Mouse (Mus musculus) ovary, postnatal 10 days (tissue): Measurements from ENCODE around the gene Angel2.

Experiments
- DNase-seq: peaks from one replicate; pipeline ENCODE4 v3.0.0; 2022; ENCODE audit warnings: low spot score

Gene Angel2

DNA sequence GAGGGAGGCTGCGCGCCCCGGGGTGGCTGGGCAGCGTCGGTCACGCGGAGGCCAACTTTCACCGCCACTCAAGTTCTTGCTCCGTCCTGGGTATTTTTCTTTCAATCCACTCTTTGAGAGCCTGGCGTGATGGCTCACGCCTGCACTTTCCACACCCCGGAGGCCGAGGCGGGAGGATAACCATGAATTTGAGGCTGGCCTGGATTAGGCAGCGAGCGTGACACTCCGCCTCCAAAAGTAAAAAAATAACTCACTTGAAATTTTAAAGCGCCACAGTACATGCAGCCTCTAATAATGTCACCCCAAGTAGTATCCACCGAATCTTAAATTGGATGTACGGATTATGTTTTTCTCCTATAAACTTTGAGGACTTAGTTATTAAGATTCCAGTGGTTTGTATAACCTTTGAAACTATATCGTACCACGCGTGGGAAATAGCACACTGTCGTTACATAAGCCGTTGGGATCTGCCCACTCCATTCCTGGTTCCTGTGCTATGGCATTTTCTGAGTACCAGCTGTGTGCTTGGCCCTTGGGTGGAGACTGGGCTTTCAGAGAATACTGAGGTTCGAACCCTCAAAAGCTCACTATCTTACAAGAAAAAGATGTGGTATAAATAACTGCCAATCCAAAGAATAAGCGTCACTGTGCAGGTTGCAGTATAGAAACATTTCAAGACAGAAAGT, 4.2 kb downstream of the Angel2 start:
- peak; percentile 27 for DNase-seq

DNA sequence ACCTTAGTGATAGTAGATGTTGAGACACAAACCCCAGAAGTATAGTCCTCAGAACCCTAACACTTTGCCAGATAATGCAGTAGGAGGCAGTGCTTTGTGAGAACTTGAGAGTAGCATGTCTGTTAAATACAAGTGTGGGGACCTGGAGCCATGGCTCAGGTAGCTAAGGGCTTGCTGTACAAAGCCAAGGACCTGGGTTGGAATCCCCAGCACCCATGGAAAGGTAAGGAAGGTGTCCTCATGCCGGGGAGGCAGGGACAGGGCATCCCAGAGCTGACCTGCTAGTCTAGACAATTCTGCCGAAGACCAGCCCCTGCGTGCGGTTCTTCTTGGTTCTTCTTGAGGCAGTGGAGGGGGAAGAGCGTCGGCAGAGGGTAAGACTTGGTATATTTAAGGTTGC, 5.3 kb downstream of the Angel2 start:
- no peak for DNase-seq

GRCm38 (mm10) chr1:190939803-190940202, 14.9 kb downstream of the Angel2 start:
- no peak for DNase-seq

DNA sequence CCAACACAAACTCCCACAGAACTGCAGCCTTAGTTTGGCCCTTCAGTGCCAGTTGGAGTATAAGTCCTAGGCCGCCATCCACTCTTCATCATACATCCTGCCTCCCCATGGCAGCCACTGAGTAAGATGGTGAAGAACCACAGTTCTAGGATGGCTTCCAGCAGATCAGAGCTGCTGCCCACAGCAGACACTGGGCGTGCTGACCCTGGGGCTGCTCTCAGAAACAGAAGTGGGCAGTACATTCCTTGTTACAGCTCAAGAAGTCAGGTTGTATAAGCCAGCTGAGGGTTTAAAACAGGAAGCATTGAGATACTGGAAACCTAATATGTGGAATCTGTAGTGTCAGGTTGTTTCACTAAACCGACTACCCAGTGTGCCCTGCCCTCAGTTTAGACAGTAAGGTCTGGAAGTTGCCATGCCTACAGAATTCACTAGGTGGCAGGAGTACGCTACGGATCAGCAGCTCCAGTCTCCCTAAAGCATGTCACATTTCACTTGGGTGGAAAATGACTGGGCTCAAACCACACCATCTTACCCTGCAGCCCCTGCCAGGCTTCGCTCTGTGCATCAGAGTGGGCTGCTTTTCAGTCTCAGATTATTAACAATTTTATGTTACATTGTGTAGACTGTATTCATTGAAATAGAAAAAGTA, 19.3 kb downstream of the Angel2 start:
- DNase-seq, result peak; percentile 15

- no peak for DNase-seq
Measured at GRCm38 (mm10) chr1:190947986-190948385, 23.1 kb downstream of the Angel2 start.

- DNase-seq, result no peak
Measured at GRCm38 (mm10) chr1:190948439-190948838, 23.5 kb downstream of the Angel2 start.

GRCm38 (mm10) chr1:190948846-190949245, 23.9 kb downstream of the Angel2 start:
- no peak for DNase-seq

GRCm38 (mm10) chr1:190951014-190951413, 26.1 kb downstream of the Angel2 start:
- DNase-seq, result no peak

GRCm38 (mm10) chr1:190953009-190953408, 28.1 kb downstream of the Angel2 start:
- no peak for DNase-seq

- no peak for DNase-seq
Measured at GRCm38 (mm10) chr1:190958821-190959220, 33.9 kb downstream of the Angel2 start.

DNA sequence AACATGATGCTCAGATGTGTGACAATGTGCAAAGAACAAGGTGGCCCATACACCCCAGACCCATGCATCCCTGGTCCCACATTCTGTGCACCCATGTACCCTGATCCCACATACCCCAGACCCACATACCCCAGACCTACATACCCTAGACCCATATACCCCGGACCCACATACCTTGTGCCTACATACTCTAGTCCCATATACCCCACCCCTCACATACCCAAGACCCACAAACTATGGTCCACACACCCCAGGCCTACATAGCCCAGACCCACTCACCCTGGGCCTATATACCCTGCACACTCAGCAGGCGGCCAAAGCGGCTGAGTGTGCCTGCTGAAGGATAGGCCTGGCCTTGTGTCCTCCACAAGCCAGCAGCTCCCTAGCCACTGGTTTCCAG, 37.8 kb downstream of the Angel2 start:
- DNase-seq, result no peak

- DNase-seq, result no peak
Measured at GRCm38 (mm10) chr1:190964992-190965780, 40.3 kb downstream of the Angel2 start.

- DNase-seq, result no peak
Measured at GRCm38 (mm10) chr1:190968010-190968409, 43.1 kb downstream of the Angel2 start.

GRCm38 (mm10) chr1:190971708-190972610, 47.0 kb downstream of the Angel2 start:
- DNase-seq, result no peak

GRCm38 (mm10) chr1:190972612-190973192, 47.8 kb downstream of the Angel2 start:
- no peak for DNase-seq

DNA sequence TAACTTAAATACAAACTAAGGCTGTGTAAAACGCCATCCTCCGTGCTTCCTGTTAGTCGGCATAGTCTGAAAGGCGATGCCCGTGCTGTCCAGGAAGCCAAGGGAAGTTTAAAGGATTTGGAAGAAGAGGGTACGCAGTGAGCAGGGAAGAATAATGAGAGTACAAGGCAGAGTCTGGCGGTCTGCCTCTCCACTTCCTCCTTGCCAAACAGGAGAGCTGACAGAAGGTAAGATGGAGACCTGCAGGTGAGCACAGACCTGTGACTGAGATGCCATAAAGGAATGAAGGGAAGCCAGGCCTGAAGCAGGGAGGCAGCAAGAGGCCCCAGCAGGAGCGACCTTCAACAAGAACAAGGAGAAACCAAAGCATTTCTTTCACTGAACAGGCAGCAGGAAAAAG, 49.3 kb downstream of the Angel2 start:
- DNase-seq, result no peak

DNA sequence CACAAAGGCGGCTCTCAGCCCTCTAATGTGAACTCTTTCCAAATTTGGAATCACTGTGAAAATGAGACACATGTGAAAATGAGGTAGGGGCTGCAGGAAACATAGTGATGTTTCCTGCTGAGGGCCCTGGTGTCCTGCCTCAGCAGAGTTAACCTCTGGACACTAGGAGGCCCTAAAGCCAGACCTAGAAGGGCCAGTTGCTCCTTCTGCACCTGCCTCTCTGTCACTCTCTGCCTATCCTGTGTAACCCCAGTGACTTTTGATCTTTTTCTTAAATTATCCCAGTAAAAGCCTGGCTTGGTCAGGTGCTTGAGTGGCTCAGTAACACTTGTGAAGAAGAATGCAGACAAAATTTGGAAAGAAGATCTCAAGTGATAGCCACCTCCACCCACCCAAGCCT, 49.9 kb downstream of the Angel2 start:
- DNase-seq, result no peak

- no peak for DNase-seq
Measured at GRCm38 (mm10) chr1:190976887-190977573, 52.1 kb downstream of the Angel2 start.

DNA sequence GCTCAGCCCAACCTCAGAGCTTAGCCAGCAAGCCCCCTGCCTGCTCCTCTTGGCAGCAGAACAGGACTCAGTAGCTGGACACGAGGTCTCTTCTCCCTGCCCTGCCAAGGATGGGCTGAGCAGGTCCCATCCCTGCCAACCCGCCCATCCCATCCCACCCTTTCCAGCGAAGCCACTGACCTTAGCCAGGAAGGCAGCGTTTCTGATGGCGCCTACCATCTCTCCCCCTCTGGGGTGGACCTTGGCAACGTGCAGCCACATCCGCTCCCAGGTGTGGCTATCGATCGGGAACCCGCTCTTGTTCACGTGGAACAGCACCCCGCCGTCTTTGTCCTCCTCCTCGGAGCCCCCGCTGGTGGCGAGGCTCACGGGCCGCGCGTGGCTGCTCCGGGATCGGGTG, 53.1 kb downstream of the Angel2 start:
- no peak for DNase-seq

DNA sequence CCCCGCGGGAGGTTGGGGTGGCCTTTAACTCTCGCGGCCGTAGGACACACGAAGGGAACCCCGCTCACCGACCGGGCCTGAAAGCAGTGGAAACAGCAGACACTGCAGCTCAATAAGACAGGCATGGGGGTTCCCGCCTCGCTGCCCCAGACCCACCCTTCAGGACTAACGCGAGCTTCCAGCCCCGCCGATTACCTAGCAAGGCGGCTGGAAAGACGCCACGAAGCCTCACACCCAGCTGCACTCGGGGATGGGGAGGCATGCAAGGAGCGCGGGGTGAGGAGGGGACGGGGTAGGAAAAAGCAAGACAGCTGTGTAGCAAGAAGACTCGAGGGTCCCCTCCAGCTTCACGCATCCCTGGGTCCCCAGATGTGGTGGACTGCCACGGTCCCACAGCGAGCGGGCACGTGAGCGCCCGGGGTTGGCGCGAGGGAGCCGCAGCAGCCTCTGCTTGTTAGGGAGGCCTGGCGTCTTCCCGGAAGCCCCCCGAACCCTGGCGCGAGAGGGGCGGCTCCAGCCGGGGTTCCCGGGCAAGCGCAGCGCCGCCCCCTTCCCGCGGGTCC, 53.7 kb downstream of the Angel2 start:
- peak; percentile 13 for DNase-seq

GRCm38 (mm10) chr1:190979100-190979563, 54.2 kb downstream of the Angel2 start, which contains the start of gene Vash2:
TSS of gene Vash2 (minus strand) at chr1:190979296.
- DNase-seq, result peak; percentile 59
